Mouse (Mus musculus) liver, embryonic 12.5 days (tissue): Measurements from ENCODE around the gene Col4a1. TPM values are rescaled to one million over a fixed set of nuclear protein-coding genes. Genes with fewer than 3 reads are reported as not detected.

ENCODE experiments used
- ATAC-seq: fragments of 200-750 bp; cut with Nextera tagmentation; 2 replicates; pipeline ENCODE4 v1.8.0; 2017; ENCODE audit warnings: moderate number of reproducible peaks, mild to moderate bottlenecking, moderate library complexity
- H3K27ac ChIP-seq: fragments of 300-500 bp; sonication (generic); 2 replicates; pipeline ENCODE4 v1.5.1; 2016; ENCODE audit warnings: mild to moderate bottlenecking
- H3K27me3 ChIP-seq: fragments of 300-500 bp; sonication (generic); replicated peaks from 2 replicates; pipeline ENCODE4 v1.6.1; 2016; ENCODE audit warnings: mild to moderate bottlenecking, moderate library complexity
- H3K36me3 ChIP-seq: fragments of 300-500 bp; sonication (generic); 2 replicates; pipeline ENCODE4 v1.6.1; 2016; ENCODE audit warnings: mild to moderate bottlenecking, moderate library complexity
- H3K4me1 ChIP-seq: fragments of 300-500 bp; sonication (generic); 2 replicates; pipeline ENCODE4 v1.6.1; 2016
- H3K4me2 ChIP-seq: fragments of 300-500 bp; sonication (generic); 2 replicates; pipeline ENCODE4 v1.6.1; 2016; ENCODE audit warnings: mild to moderate bottlenecking, moderate library complexity
- H3K4me3 ChIP-seq: fragments of 300-500 bp; sonication (generic); 2 replicates; pipeline ENCODE4 v1.5.1; 2016; ENCODE audit warnings: mild to moderate bottlenecking, moderate library complexity
- H3K9ac ChIP-seq: fragments of 300-500 bp; sonication (generic); 2 replicates; pipeline ENCODE4 v1.6.1; 2016; ENCODE audit warnings: mild to moderate bottlenecking, moderate library complexity
- H3K9me3 ChIP-seq: fragments of 300-500 bp; sonication (generic); replicated peaks from 2 replicates; pipeline ENCODE4 v1.6.1; 2016; ENCODE audit warnings: mild to moderate bottlenecking, moderate library complexity
- WGBS: fragments of 180-500 bp; shearing (Covaris S2); methylation state at CpG from one replicate; pipeline ENCODE4 v1.1.7; 2016; ENCODE audit not compliant: insufficient replicate concordance; 5-methylcytosine and 5-hydroxymethylcytosine counted together
- polyA plus RNA-seq: library from polyadenylated mRNA; unstranded; fragments of >200 nt; fragmentation: Nextera tagmentation; extraction: Ambion mirVana; gene quantifications from 2 replicates; pipeline ENCODE4 v1.2.1, GENCODE M21; 2016

Col4a1 gene
- polyA plus RNA-seq, 1 experiment from 2014 or later = 30.9 TPM

- Histone ChIP-seq H3K9me3 (no peaks in the 10 kb centered on the region), H3K9ac (no peak overlapping the region), H3K36me3 (no peaks in the 10 kb centered on the region), H3K27ac (no peak overlapping the region), H3K4me2 (no peak overlapping the region), H3K4me3 (no peak overlapping the region), H3K4me1 (no peaks in the 10 kb centered on the region), H3K27me3 (no peaks in the 10 kb centered on the region; the same call in 1 of the 2 replicates)
- no peak for ATAC-seq
- WGBS = 39% methylated on average over 4 of the region's 4 CpGs
Observed at GRCm38 (mm10) chr8:11327298-11327697, 14.7 kb upstream of the Col4a1 start.

DNA sequence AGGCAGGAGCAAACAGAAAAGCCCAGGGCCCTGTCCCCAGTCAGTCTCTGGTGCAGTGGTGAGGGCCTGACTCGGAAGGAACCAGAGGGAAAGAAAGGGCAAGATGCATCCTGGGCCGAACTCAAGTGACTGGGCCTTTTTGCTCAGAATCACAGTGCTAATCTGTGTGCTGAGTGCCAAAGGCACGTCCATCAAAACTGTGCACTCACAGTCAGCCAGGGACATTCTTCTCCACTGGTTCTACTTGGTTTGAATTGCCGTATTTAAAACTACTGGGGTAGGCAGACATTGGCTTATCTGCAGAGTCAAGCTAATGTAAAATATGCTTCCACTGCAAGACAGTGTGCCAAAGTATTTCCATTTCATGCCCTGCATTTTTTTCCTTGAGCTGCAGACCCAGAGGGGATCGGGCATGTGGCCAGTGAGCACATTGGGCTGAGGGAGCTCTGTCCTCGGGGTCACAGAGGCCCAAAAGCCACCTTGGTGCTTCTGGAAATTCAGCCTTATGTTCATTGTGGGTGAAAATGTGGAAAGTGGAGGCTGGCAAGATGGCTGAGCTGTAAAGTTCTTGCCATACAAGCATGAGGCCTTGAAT, 12.3 kb upstream of the Col4a1 start:
- Histone ChIP-seq H3K36me3 (no peaks in the 10 kb centered on the region), H3K4me1 (no peaks in the 10 kb centered on the region), H3K9ac (no peak overlapping the region), H3K27me3 (no peaks in the 10 kb centered on the region), H3K4me3 (no peak overlapping the region), H3K27ac (no peak overlapping the region), H3K9me3 (no peaks in the 10 kb centered on the region), H3K4me2 (no peak overlapping the region)
- ATAC-seq = no peak
- 55% methylated on average over 6 of the region's 6 CpGs for WGBS

DNA sequence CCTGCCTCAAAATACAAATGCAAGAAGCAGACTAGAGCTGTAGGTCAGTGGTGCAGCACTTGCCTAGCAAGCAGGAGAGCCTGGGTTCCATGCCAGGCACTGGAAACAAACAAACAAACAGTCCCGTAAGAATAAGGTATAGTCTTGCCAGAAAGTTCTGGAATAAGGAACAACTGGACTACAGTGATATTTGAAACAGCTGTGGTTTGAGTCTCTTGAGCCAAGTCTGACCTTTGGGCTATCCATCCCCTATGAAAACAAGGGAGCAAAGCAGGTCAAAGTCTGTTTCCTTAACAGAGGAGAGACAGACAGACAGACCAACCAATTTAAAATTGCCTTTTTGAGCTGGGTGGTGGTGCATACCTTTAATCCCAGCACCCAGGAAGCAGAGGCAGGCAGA, 11.1 kb upstream of the Col4a1 start:
- Histone ChIP-seq H3K9me3 (no peaks in the 10 kb centered on the region), H3K4me1 (no peaks in the 10 kb centered on the region), H3K4me3 (no peak overlapping the region), H3K27ac (no peak overlapping the region), H3K36me3 (no peaks in the 10 kb centered on the region), H3K9ac (no peak overlapping the region), H3K4me2 (no peak overlapping the region), H3K27me3 (no peaks in the 10 kb centered on the region)
- WGBS = 72% methylated on average over 1 of the region's 1 CpGs
- no peak for ATAC-seq

DNA sequence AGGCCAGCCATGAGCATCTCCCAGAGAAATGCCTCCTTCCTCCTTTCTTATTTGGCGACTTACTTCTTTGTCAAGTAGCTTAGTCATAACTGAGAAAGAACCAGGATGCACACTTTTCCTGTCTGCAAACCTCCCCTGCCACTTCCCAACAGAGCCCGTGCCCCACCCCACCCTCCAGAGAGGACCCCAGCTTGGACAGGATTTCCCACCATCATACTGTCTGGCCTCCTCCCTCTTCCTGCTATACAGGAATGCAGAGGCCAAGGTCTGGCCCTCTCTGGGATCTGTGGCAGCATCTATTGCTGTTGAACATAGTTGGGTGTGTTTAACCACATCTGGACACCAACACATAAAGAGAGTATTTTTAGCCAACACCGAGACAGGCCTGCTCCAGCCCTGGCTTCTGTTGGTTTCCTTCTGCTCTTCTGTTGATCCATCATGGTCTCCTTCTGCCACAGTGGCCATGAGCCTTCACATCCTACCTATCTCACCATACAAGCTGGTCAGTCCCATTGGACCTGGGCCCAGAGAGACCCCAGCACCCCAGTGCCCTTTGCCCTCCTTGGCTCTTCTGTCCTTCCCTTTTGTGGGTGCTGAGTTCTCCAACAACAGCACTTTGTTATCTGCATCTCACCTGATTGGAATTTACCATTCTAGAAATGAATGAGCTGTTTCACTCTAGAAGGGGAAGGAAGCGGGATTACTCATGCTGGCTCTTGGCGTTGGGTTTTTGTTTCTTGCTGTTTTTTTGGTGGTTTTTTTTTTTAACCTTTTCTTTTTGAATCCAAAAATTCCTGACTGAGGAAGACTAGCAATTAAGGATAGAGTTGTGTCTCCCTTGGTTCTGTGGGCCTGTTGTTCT, 10.3 kb upstream of the Col4a1 start:
- Histone ChIP-seq H3K9me3 (no peaks in the 10 kb centered on the region), H3K4me3 (no peak overlapping the region), H3K4me1 (no peaks in the 10 kb centered on the region), H3K27ac (no peak overlapping the region), H3K27me3 (no peaks in the 10 kb centered on the region), H3K4me2 (no peak overlapping the region), H3K9ac (no peak overlapping the region), H3K36me3 (no peaks in the 10 kb centered on the region)
- WGBS = 33% methylated on average over 5 of the region's 5 CpGs
- ATAC-seq = peak; percentile 46; the same call in 1 of the 2 replicates

DNA sequence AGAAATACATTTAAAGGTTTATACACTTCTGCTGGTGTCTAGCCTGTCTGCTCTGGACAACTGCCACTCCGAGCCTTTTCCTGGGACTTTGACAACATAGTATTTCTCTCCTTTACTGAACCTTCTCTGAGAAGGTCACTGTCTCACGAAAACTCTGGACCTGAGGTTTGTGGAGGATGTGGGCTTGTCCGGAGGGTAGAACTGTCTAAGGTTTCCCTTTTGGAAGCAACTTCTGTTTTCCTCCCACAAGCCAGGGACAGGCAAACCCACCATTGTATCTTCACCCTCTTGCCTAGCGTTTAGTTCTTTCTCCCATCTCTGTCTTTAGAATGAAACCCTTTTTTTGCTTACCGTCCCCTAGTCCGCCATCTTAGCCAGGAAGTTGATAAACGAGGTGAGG, 9.2 kb upstream of the Col4a1 start:
- no peak overlapping the region for H3K4me2 ChIP-seq
- H3K4me1 ChIP-seq = no peaks in the 10 kb centered on the region
- 35% methylated on average over 7 of the region's 7 CpGs for WGBS
- H3K4me3 ChIP-seq = no peak overlapping the region
- H3K36me3 ChIP-seq = no peaks in the 10 kb centered on the region
- H3K27ac ChIP-seq = no peak overlapping the region
- no peak for ATAC-seq
- H3K9ac ChIP-seq = no peak overlapping the region
- no peaks in the 10 kb centered on the region for H3K9me3 ChIP-seq
- 0 out of 2 replicates have a peak, but pooled peaks cover 5% of the 10 kb centered on the region for H3K27me3 ChIP-seq

GRCm38 (mm10) chr8:11319405-11319804, 6.8 kb upstream of the Col4a1 start:
- H3K9me3 ChIP-seq = no peaks in the 10 kb centered on the region
- H3K4me1 ChIP-seq = no peaks in the 10 kb centered on the region
- H3K4me2 ChIP-seq = no peak overlapping the region
- 72% methylated on average over 11 of the region's 11 CpGs for WGBS
- ATAC-seq = no peak
- no peak overlapping the region for H3K9ac ChIP-seq
- H3K36me3 ChIP-seq = no peaks in the 10 kb centered on the region
- H3K27me3 ChIP-seq = peaks cover 27% of the 10 kb centered on the region
- H3K27ac ChIP-seq = no peak overlapping the region
- no peak overlapping the region for H3K4me3 ChIP-seq

DNA sequence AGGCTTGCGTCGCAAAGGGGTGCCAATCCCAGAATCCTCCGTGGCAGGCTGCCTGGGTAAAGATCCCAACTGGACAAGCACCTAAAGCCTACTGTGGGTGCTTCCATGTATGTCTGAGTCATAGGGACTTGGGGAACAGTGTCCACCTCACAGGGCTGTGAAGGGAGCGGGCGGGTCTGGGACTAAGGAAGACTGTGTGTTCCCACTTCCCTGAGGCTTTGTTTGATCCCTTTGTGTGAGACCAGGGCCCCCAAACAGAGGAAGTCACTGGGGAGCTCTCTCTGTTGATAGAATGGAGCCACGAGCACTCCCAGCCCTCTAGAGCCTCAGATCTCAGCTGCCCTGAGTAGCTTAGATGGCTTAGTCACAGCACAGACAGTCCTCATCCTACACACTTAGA, 3.5 kb upstream of the Col4a1 start:
- Histone ChIP-seq H3K4me2 (no peak overlapping the region), H3K4me3 (no peak overlapping the region)

DNA sequence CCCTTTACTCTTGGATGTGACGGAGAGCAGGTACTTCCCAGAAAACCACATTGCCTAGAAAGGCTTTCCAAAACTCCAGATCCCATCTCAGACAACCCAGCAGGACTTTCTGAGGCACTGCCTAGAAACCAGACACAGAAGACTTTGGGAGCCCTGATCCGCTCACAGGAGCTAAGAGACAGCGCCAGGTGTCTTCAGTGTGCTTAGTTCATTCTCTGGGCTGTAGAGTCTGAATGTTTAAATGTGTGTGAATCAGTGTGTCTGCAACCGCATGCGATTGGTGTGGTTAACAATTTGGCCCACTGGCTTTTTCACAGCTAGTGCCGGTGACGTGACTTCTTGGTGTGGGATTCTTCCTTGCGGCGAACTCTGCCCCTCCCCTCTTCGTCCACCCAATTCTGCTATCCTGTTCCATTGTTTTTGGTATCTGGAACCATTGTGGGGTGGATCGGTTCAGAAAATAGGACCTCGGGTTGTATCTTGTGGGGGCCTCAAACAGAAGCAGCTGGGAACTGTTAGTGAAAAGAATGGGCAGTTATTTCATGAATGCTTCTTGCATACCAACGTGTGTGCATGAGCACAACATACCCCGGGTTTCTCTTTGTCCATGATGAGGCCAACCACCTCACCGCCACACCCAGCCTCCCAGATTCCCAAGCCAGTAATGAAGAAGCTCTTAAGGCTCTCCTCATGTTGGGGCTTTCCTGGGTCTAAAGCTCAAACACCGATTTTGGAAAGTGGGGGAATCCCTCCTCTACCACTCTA, 2.7 kb upstream of the Col4a1 start:
- ATAC-seq = no peak
- no peak overlapping the region for H3K4me3 ChIP-seq
- peaks cover 67% of the 10 kb centered on the region for H3K27me3 ChIP-seq

More for the DNA sequence above, 3.5 kb upstream of the Col4a1 start:
- 0 out of 2 replicates have a peak, but pooled peaks cover 9% of the 10 kb centered on the region for H3K4me1 ChIP-seq
- no peaks in the 10 kb centered on the region for H3K9me3 ChIP-seq
- H3K27ac ChIP-seq = no peak overlapping the region
- 45% methylated on average over 6 of the region's 6 CpGs for WGBS
- H3K36me3 ChIP-seq = no peaks in the 10 kb centered on the region
- peaks cover 60% of the 10 kb centered on the region for H3K27me3 ChIP-seq
- ATAC-seq = no peak
- no peak overlapping the region for H3K9ac ChIP-seq

GRCm38 (mm10) chr8:11314613-11315012, 2.0 kb upstream of the Col4a1 start:
- Histone ChIP-seq H3K4me3 (no peak overlapping the region), H3K9me3 (no peaks in the 10 kb centered on the region), H3K27ac (no peak overlapping the region), H3K27me3 (peaks cover 75% of the 10 kb centered on the region), H3K4me1 (0 out of 2 replicates have a peak, but pooled peaks cover 9% of the 10 kb centered on the region), H3K4me2 (no peak overlapping the region), H3K36me3 (no peaks in the 10 kb centered on the region), H3K9ac (no peak overlapping the region)
- WGBS = 69% methylated on average over 8 of the region's 8 CpGs
- no peak for ATAC-seq

More for the DNA sequence above, 2.7 kb upstream of the Col4a1 start:
- Histone ChIP-seq H3K36me3 (no peaks in the 10 kb centered on the region), H3K27ac (no peak overlapping the region), H3K9ac (no peak overlapping the region), H3K4me1 (0 out of 2 replicates have a peak, but pooled peaks cover 9% of the 10 kb centered on the region), H3K9me3 (no peaks in the 10 kb centered on the region), H3K4me2 (no peak overlapping the region)
- WGBS = 68% methylated on average over 16 of the region's 16 CpGs

DNA sequence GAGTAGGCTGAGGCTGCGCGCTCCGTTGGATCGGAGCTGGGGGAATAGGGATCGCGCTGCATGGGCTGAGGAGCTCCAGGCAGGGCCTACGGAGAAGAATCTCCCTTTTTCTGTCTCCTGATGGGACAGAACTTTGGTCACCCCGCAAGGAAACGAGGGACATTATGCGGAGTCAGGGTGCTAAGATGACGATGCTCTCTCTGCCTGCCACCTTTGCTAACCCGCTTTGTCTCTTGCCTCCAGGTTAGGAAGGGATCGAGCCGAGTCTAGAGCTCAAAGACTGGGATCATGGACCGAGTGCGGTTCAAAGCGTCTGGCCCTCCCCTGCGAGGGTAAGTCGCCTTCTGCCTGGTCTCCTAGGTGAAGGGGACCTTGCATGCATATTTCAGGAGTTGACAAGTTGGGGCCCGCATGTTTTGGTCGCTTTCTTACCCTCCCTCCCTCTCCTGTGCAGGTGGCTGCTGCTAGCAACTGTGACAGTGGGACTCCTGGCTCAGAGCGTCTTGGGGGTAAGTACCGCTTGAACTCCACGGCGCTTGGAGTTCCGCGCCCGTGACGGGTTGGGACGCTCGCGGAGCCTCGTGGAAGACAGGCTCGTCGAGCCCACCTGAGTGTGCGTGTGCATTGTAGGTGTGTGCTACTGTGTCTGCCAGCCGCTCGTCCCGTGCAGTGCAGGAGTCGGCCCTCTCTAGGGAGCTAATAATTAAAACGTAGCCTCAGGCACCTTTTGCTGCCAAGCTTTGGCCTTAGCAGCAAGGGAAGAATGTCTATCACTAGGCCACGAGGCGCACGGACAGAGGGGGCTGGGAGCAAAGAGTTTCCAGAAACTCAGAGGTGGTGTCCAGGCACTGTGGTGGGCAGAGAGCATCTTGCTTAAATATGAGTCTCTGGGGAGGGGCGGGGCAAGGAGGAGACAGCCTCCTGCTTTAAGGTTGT, 818 bp upstream of the Col4a1 start:
- Histone ChIP-seq H3K27me3 (peaks cover 80% of the 10 kb centered on the region), H3K9me3 (no peaks in the 10 kb centered on the region), H3K9ac (peak overlapping the region; percentile 53), H3K36me3 (no peaks in the 10 kb centered on the region), H3K4me1 (0 out of 2 replicates have a peak, but pooled peaks cover 9% of the 10 kb centered on the region), H3K4me3 (peak overlapping the region; percentile 54), H3K4me2 (peak overlapping the region; percentile 66), H3K27ac (no peak overlapping the region)
- 5% methylated on average over 45 of the region's 45 CpGs for WGBS
- ATAC-seq = no peak

- no peak for ATAC-seq
- H3K4me1 ChIP-seq = 0 out of 2 replicates have a peak, but pooled peaks cover 9% of the 10 kb centered on the region
- peak overlapping the region; percentile 54 for H3K4me3 ChIP-seq
- H3K36me3 ChIP-seq = no peaks in the 10 kb centered on the region
- H3K27me3 ChIP-seq = peaks cover 74% of the 10 kb centered on the region
- H3K9ac ChIP-seq = peak overlapping the region; percentile 59
- 5% methylated on average over 34 of the region's 34 CpGs for WGBS
- no peak overlapping the region for H3K27ac ChIP-seq
- H3K4me2 ChIP-seq = peak overlapping the region; percentile 66
- H3K9me3 ChIP-seq = no peaks in the 10 kb centered on the region
Observed at GRCm38 (mm10) chr8:11311681-11312348, 811 bp downstream of the Col4a1 start.
